Mouse (Mus musculus): ENCODE data around the gene Hoxa6. TPM values are rescaled to one million over a fixed set of nuclear protein-coding genes. Genes with fewer than 3 reads are reported as not detected.

Gene Hoxa6
- total and polyA plus RNA-seq, 3 experiments = 0.58 to 2.2 (median 2.1) TPM

GRCm38 (mm10) chr6:52170898-52171223 is 37.7 kb downstream of the Hoxa6 start:
- dilution Hi-C loops (cut with MboI; ENCODE audit: extremely low pct_ligation_motif_present, extremely low pct_unique_long_range_greater_than_20kb, low sequenced_read_pairs) = no loop called here
- Histone ChIP-seq H3K36me3 (replicated peaks in 1 of 2; ENCODE audit: control insufficient read depth in 1 of 2, insufficient read depth in 1 of 2, low read length in 1 of 2) (peaks cover 3 to 23% of the 10 kb centered on the region in 2 experiments), H3K4me2 (ENCODE audit: insufficient read depth, low read depth, poor library complexity, severe bottlenecking) (no peak overlapping the region), H3K9me3 (replicated peaks; ENCODE audit: low read length) (peaks cover 9% of the 10 kb centered on the region), H3K4me1 (ENCODE audit: control insufficient read depth in 1 of 2, insufficient read depth in 2 of 2) (no peaks in the 10 kb centered on the region), H3K79me2 (replicated peaks; ENCODE audit: control insufficient read depth, extremely low read depth, insufficient read depth, poor library complexity, severe bottlenecking) (no peaks in the 10 kb centered on the region), H3K27me3 (replicated peaks) (no peaks in the 10 kb centered on the region), H3K4me3 (replicated peaks in 1 of 3; ENCODE audit: low read depth in 2 of 3, low read length in 2 of 3, poor library complexity in 1 of 3) (no peak overlapping the region), H3K27ac (ENCODE audit: insufficient read depth, low read depth) (no peak overlapping the region), H3K9ac (ENCODE audit: insufficient read depth, low read depth) (no peak overlapping the region)
- in situ Hi-C loops (cut with MboI; ENCODE audit: low pct_ligation_motif_present, low pct_unique_long_range_greater_than_20kb, low sequenced_read_pairs) = no loop called here
- no peak for DNase-seq (ENCODE audit: extremely low read depth)
- TF ChIP-seq BHLHE40 (IDR thresholded peaks at IDR 0.05; ENCODE audit: low read depth, low read length) (no peak), TBP (conservative IDR thresholded peaks at IDR 0.05; ENCODE audit: low read depth, low read length) (no peak), UBTF (IDR thresholded peaks at IDR 0.05; ENCODE audit: low read depth, low read length) (no peak), ZMIZ1 (IDR thresholded peaks at IDR 0.05; ENCODE audit: low read depth, low read length) (no peak), MAX (IDR thresholded peaks at IDR 0.05; ENCODE audit: low read length) (no peak), EP300 (IDR thresholded peaks at IDR 0.05; ENCODE audit: low read length) (no peak), ELF1 (IDR thresholded peaks at IDR 0.05; ENCODE audit: low read depth, low read length) (no peak), CHD2 (IDR thresholded peaks at IDR 0.05; ENCODE audit: low read length) (no peak), RAD21 (IDR thresholded peaks at IDR 0.05; ENCODE audit: low read depth, low read length) (no peak), ZKSCAN1 (IDR thresholded peaks at IDR 0.05; ENCODE audit: borderline replicate concordance, low read depth, low read length) (no peak), JUN (IDR thresholded peaks at IDR 0.05; ENCODE audit: insufficient read depth, low read depth, low read length) (no peak), HCFC1 (IDR thresholded peaks at IDR 0.05; ENCODE audit: low read depth, low read length) (no peak), NELFE (IDR thresholded peaks at IDR 0.05; ENCODE audit: low read depth, low read length) (no peak), RCOR1 (conservative IDR thresholded peaks at IDR 0.05; ENCODE audit: low read depth, low read length) (no peak), MAFK (IDR thresholded peaks at IDR 0.05; ENCODE audit: insufficient replicate concordance, low read length) (no peak), MEF2A (IDR thresholded peaks at IDR 0.05; ENCODE audit: borderline replicate concordance, low read depth, low read length) (no peak)

DNA sequence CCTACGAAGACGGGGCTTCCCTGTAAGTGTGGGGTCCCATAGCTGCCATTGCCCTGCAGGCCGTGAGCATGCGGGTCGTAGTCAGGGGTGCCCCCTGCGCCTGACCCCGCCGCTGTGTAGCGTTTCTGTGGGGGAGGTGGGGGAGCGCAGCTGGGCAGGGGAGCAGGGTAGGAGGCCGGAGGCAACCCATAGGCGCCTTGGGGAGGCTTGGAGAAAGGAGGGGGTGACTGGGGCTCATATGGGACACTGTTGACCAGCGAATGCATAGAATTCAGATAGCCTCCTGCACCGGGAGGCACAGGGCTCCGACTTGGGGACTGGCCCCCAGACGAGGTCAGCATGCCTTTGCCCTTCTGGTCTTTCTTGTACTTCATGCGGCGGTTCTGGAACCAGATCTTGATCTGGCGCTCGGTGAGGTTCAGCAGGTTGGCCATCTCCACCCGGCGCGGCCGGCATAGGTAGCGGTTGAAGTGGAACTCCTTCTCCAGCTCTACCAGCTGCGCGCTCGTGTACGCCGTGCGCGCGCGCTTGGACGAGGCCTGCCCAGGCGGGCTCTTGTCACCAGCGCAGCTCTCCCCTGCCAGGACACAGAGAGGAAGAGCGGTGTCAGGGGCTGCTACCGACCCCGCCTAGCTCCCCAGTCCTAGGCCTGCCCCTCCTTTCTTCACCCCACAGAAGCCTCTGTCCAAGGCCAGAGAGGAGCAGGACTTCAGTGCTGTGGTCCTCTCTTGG is 38.2 kb downstream of the Hoxa6 start:
- DNase-seq (ENCODE audit: extremely low read depth) = no peak
- H3K36me3 ChIP-seq (replicated peaks in 1 of 2; ENCODE audit: control insufficient read depth in 1 of 2, insufficient read depth in 1 of 2, low read length in 1 of 2) = peaks cover 3 to 26% of the 10 kb centered on the region in 2 experiments
- peaks cover 7% of the 10 kb centered on the region for H3K9me3 ChIP-seq (replicated peaks; ENCODE audit: low read length)
- no peak overlapping the region for H3K4me3 ChIP-seq (replicated peaks in 1 of 3; ENCODE audit: low read depth in 2 of 3, low read length in 2 of 3, poor library complexity in 1 of 3)
- in situ Hi-C loops (cut with MboI; ENCODE audit: low pct_ligation_motif_present, low pct_unique_long_range_greater_than_20kb, low sequenced_read_pairs) (no loop called here), dilution Hi-C loops (cut with MboI; ENCODE audit: extremely low pct_ligation_motif_present, extremely low pct_unique_long_range_greater_than_20kb, low sequenced_read_pairs) (no loop called here)
- H3K27ac ChIP-seq (ENCODE audit: insufficient read depth, low read depth) = no peak overlapping the region
- no peak overlapping the region for H3K9ac ChIP-seq (ENCODE audit: insufficient read depth, low read depth)
- no peaks in the 10 kb centered on the region for H3K4me1 ChIP-seq (ENCODE audit: control insufficient read depth in 1 of 2, insufficient read depth in 2 of 2)
- no peaks in the 10 kb centered on the region for H3K27me3 ChIP-seq (replicated peaks)
- no peaks in the 10 kb centered on the region for H3K79me2 ChIP-seq (replicated peaks; ENCODE audit: control insufficient read depth, extremely low read depth, insufficient read depth, poor library complexity, severe bottlenecking)
- no peak overlapping the region for H3K4me2 ChIP-seq (ENCODE audit: insufficient read depth, low read depth, poor library complexity, severe bottlenecking)
- TF ChIP-seq SMC3 (IDR thresholded peaks at IDR 0.05; ENCODE audit: low read depth, low read length) = no peak
- TF ChIP-seq CHD2 (IDR thresholded peaks at IDR 0.05; ENCODE audit: low read length) = no peak
- TF ChIP-seq ZKSCAN1 (IDR thresholded peaks at IDR 0.05; ENCODE audit: borderline replicate concordance, low read depth, low read length) = no peak
- no peak for TF ChIP-seq ZNF384 (IDR thresholded peaks at IDR 0.05; ENCODE audit: low read depth, low read length)
- no peak for TF ChIP-seq RAD21 (IDR thresholded peaks at IDR 0.05; ENCODE audit: low read depth, low read length)
- no peak for TF ChIP-seq BHLHE40 (IDR thresholded peaks at IDR 0.05; ENCODE audit: low read depth, low read length)
- TF ChIP-seq MYC (IDR thresholded peaks at IDR 0.05; ENCODE audit: low read depth, low read length) = no peak
- TF ChIP-seq HCFC1 (IDR thresholded peaks at IDR 0.05; ENCODE audit: low read depth, low read length) = no peak
- TF ChIP-seq ELF1 (IDR thresholded peaks at IDR 0.05; ENCODE audit: low read depth, low read length) = no peak
- TF ChIP-seq E2F4 (IDR thresholded peaks at IDR 0.05; ENCODE audit: insufficient replicate concordance, low read depth, low read length) = no peak
- TF ChIP-seq TBP (conservative IDR thresholded peaks at IDR 0.05; ENCODE audit: low read depth, low read length) = no peak
- TF ChIP-seq RCOR1 (conservative IDR thresholded peaks at IDR 0.05; ENCODE audit: low read depth, low read length) = no peak
- no peak for TF ChIP-seq UBTF (IDR thresholded peaks at IDR 0.05; ENCODE audit: low read depth, low read length)

Measured in CH12.LX (cell line).